Mouse (Mus musculus): ENCODE data around the gene Zfp740. TPM values are rescaled to one million over a fixed set of nuclear protein-coding genes. Genes with fewer than 3 reads are reported as not detected.

Gene Zfp740
- polyA plus RNA-seq, 1 experiment from 2014 or later = 64.1 TPM

- DNase-seq (peak; percentile 26), ATAC-seq (ENCODE audit: insufficient read depth) (no peak)
- no peaks in the 10 kb centered on the region for H3K9me3 ChIP-seq (ENCODE audit: low read depth, low read length)
- peaks cover 15% of the 10 kb centered on the region for H3K4me1 ChIP-seq (ENCODE audit: insufficient read depth)
- peak within 1 kb of the TSS; percentile 99 for H3K27ac ChIP-seq (ENCODE audit: low read depth)
- peaks cover 56% of the 10 kb centered on the region for H3K36me3 ChIP-seq (ENCODE audit: insufficient read depth)
- no peaks in the 10 kb centered on the region for H3K27me3 ChIP-seq (ENCODE audit: insufficient read depth, low read length)
- TF ChIP-seq CTCF (IDR thresholded peaks at IDR 0.05; ENCODE audit: low read depth) = 0 out of 2 replicates have a peak, but pooled peaks have one; percentile 11
- peak within 1 kb of the TSS; percentile 80 for H3K4me3 ChIP-seq (ENCODE audit: low read depth, low read length)
- WGBS = 38% methylated on average over 19 of the region's 19 CpGs
- peak within 1 kb of the TSS; percentile 91 for H3K9ac ChIP-seq
- H3K4me2 ChIP-seq = peak within 1 kb of the TSS; percentile 68
These were observed 1.8 kb downstream of the Zfp740 start, which contains the start of gene Csad for GRCm38 (mm10) chr15:102204674-102205505. TSS of gene Csad (minus strand) at chr15:102204724.

- Histone ChIP-seq H3K9me3 (ENCODE audit: low read depth, low read length) (no peaks in the 10 kb centered on the region), H3K27me3 (ENCODE audit: insufficient read depth, low read length) (no peaks in the 10 kb centered on the region), H3K4me2 (peak overlapping the region; percentile 68), H3K4me3 (ENCODE audit: low read depth, low read length) (peak overlapping the region; percentile 80), H3K27ac (ENCODE audit: low read depth) (peak overlapping the region; percentile 58; the same call in 1 of the 2 replicates), H3K4me1 (ENCODE audit: insufficient read depth) (peaks cover 15% of the 10 kb centered on the region), H3K9ac (peak overlapping the region; percentile 48), H3K36me3 (ENCODE audit: insufficient read depth) (peaks cover 59% of the 10 kb centered on the region)
- DNase-seq (peak; percentile 89), ATAC-seq (ENCODE audit: insufficient read depth) (no peak)
- 21% methylated on average over 8 of the region's 8 CpGs for WGBS
- no peak for TF ChIP-seq CTCF (IDR thresholded peaks at IDR 0.05; ENCODE audit: low read depth)
These were observed 2.7 kb downstream of the Zfp740 start for GRCm38 (mm10) chr15:102205779-102206178.

GRCm38 (mm10) chr15:102207351-102207750 is 4.3 kb downstream of the Zfp740 start:
- Histone ChIP-seq H3K27ac (ENCODE audit: low read depth) (no peak overlapping the region), H3K9me3 (ENCODE audit: low read depth, low read length) (no peaks in the 10 kb centered on the region), H3K4me1 (ENCODE audit: insufficient read depth) (peaks cover 14% of the 10 kb centered on the region), H3K4me3 (ENCODE audit: low read depth, low read length) (no peak overlapping the region), H3K27me3 (ENCODE audit: insufficient read depth, low read length) (no peaks in the 10 kb centered on the region), H3K36me3 (ENCODE audit: insufficient read depth) (peaks cover 70% of the 10 kb centered on the region), H3K9ac (no peak overlapping the region), H3K4me2 (no peak overlapping the region)
- TF ChIP-seq CTCF (IDR thresholded peaks at IDR 0.05; ENCODE audit: low read depth) = no peak
- 75% methylated on average over 3 of the region's 3 CpGs for WGBS
- no peak for ATAC-seq (ENCODE audit: insufficient read depth)
- no peak for DNase-seq

GRCm38 (mm10) chr15:102208092-102208561 is 5.1 kb downstream of the Zfp740 start:
- WGBS = 72% methylated on average over 9 of the region's 9 CpGs
- H3K4me1 ChIP-seq (ENCODE audit: insufficient read depth) = peaks cover 11% of the 10 kb centered on the region
- DNase-seq (no peak), ATAC-seq (ENCODE audit: insufficient read depth) (no peak)
- peaks cover 78% of the 10 kb centered on the region for H3K36me3 ChIP-seq (ENCODE audit: insufficient read depth)
- TF ChIP-seq CTCF (IDR thresholded peaks at IDR 0.05; ENCODE audit: low read depth) = no peak
- H3K4me2 ChIP-seq = no peak overlapping the region
- no peaks in the 10 kb centered on the region for H3K27me3 ChIP-seq (ENCODE audit: insufficient read depth, low read length)
- H3K4me3 ChIP-seq (ENCODE audit: low read depth, low read length) = no peak overlapping the region
- H3K27ac ChIP-seq (ENCODE audit: low read depth) = no peak overlapping the region
- H3K9me3 ChIP-seq (ENCODE audit: low read depth, low read length) = no peaks in the 10 kb centered on the region
- no peak overlapping the region for H3K9ac ChIP-seq

GRCm38 (mm10) chr15:102209114-102209513 is 6.1 kb downstream of the Zfp740 start:
- ATAC-seq (ENCODE audit: insufficient read depth) (no peak), DNase-seq (no peak)
- no peak overlapping the region for H3K4me2 ChIP-seq
- H3K4me3 ChIP-seq (ENCODE audit: low read depth, low read length) = no peak overlapping the region
- no peak overlapping the region for H3K27ac ChIP-seq (ENCODE audit: low read depth)
- no peak overlapping the region for H3K9ac ChIP-seq
- peaks cover 11% of the 10 kb centered on the region for H3K4me1 ChIP-seq (ENCODE audit: insufficient read depth)
- peaks cover 88% of the 10 kb centered on the region for H3K36me3 ChIP-seq (ENCODE audit: insufficient read depth)
- 85% methylated on average over 8 of the region's 8 CpGs for WGBS
- H3K9me3 ChIP-seq (ENCODE audit: low read depth, low read length) = no peaks in the 10 kb centered on the region
- no peaks in the 10 kb centered on the region for H3K27me3 ChIP-seq (ENCODE audit: insufficient read depth, low read length)
- TF ChIP-seq CTCF (IDR thresholded peaks at IDR 0.05; ENCODE audit: low read depth) = no peak

GRCm38 (mm10) chr15:102210816-102211215 is 7.8 kb downstream of the Zfp740 start:
- no peak overlapping the region for H3K4me3 ChIP-seq (ENCODE audit: low read depth, low read length)
- no peak overlapping the region for H3K9ac ChIP-seq
- 0 out of 2 replicates have a peak, but pooled peaks cover 1% of the 10 kb centered on the region for H3K4me1 ChIP-seq (ENCODE audit: insufficient read depth)
- H3K27ac ChIP-seq (ENCODE audit: low read depth) = no peak overlapping the region
- 92% methylated on average over 4 of the region's 4 CpGs for WGBS
- TF ChIP-seq CTCF (IDR thresholded peaks at IDR 0.05; ENCODE audit: low read depth) = no peak
- no peak overlapping the region for H3K4me2 ChIP-seq
- DNase-seq (no peak), ATAC-seq (ENCODE audit: insufficient read depth) (no peak)
- H3K36me3 ChIP-seq (ENCODE audit: insufficient read depth) = peaks cover 89% of the 10 kb centered on the region
- no peaks in the 10 kb centered on the region for H3K9me3 ChIP-seq (ENCODE audit: low read depth, low read length)
- no peaks in the 10 kb centered on the region for H3K27me3 ChIP-seq (ENCODE audit: insufficient read depth, low read length)

GRCm38 (mm10) chr15:102211895-102212294 is 8.8 kb downstream of the Zfp740 start:
- no peak overlapping the region for H3K27ac ChIP-seq (ENCODE audit: low read depth)

More at GRCm38 (mm10) chr15:102211895-102212294, 8.8 kb downstream of the Zfp740 start:
- H3K36me3 ChIP-seq (ENCODE audit: insufficient read depth) = peaks cover 91% of the 10 kb centered on the region
- H3K4me2 ChIP-seq = no peak overlapping the region
- 64% methylated on average over 6 of the region's 6 CpGs for WGBS
- no peak for ATAC-seq (ENCODE audit: insufficient read depth)
- DNase-seq = no peak
- H3K9ac ChIP-seq = no peak overlapping the region
- H3K27me3 ChIP-seq (ENCODE audit: insufficient read depth, low read length) = no peaks in the 10 kb centered on the region
- H3K4me3 ChIP-seq (ENCODE audit: low read depth, low read length) = no peak overlapping the region
- TF ChIP-seq CTCF (IDR thresholded peaks at IDR 0.05; ENCODE audit: low read depth) = no peak
- H3K9me3 ChIP-seq (ENCODE audit: low read depth, low read length) = no peaks in the 10 kb centered on the region
- no peaks in the 10 kb centered on the region for H3K4me1 ChIP-seq (ENCODE audit: insufficient read depth)

Measured in lung, embryonic 14.5 days (tissue).